Mouse (Mus musculus) layer of hippocampus, postnatal 25 days (tissue): ENCODE measurements at regions not wholly inside any gene's neighbourhood (a gene's known extent, or its start where the extent isn't known, plus 50 kb on each side); places are given as distances from the start of the nearest gene placed in this dataset.

Source experiments
- DNase-seq, 2 experiments: peaks; one replicate each; pipeline ENCODE4 v3.0.0; 2022; ENCODE audit warnings: mixed read lengths in 2 of 2, low spot score in 1 of 2; ENCODE audit errors: extremely low spot score in 1 of 2

DNA sequence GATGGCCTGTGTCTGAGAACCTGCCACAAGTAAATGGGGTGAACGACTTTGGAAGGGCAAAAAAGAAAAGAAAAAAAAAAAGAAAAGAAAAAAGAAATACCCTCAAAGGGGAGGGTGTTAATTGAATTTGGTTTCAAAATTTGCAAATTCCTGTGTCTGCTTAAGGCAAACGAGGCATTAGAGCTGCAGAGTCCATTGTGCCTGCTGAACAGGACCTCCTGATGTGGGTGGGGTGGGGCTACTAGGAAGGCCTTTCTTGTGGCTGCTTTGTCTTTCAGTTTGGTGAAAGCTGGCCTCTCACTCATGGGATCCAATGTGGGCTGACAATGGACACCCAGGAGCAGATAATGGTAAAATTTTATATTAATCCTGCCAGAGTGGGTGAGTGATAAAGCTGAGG lies 366.3 kb upstream of the Jarid2 start:
- no peak for DNase-seq

GRCm38 (mm10) chr13:44369301-44369700 lies 360.0 kb upstream of the Jarid2 start:
- DNase-seq, result no peak

GRCm38 (mm10) chr13:44372361-44372877 lies 356.9 kb upstream of the Jarid2 start:
- no peak for DNase-seq

DNA sequence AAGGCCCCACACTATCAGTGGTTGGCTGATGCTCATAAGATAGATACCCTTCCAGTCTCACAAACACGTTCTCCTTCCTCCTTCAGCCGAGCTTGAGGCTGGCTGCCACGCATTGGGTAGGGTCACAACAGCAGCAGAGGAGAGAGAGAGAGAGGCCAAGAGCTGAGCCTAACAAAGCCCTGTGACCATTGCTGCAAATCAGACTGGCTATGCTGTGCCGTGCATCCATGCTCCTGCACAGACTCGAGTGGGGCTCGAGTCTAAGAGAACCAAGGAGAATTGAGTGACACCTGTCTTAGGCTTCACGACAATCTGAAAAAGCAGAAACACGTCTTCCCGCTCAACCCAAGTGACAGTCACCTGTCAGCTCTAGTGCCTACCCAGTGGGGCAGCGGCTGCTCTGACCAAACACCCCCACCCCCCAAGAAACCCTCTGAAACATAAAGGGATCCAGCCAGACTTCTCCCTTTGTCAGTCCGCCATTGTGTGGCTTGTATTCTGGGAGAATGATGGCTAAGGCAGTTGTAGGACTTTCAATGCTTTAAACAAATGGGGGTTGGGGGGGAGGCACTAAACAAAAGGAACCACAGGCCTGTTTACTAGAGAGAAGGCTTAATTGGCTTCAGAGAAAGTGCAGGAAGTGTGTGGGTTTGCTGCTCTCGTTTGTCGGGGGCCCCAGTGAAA lies 353.7 kb upstream of the Jarid2 start:
- DNase-seq, result no peak

GRCm38 (mm10) chr13:44376160-44376488 lies 353.1 kb upstream of the Jarid2 start:
- DNase-seq, result no peak

GRCm38 (mm10) chr13:44381721-44382450 lies 347.4 kb upstream of the Jarid2 start:
- no peak for DNase-seq

DNA sequence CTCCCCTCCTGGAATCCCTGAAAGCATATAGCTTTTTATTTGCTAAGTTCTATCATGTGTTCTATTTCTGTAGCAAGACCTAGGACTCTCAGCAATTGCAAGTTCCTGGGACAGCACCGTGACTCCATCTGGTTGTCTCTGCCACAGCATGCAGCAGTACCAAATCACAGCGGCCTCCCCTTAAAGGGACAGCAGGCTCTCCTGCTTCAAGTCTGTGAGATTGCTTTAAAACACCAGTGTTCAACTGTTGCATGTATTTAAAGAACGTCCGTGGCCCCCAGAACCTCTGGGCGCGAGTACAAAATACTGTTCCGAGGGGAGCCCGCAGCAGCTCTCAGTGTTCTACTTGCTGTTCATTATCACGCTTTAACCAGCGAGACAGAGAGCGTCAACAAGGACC lies 346.0 kb upstream of the Jarid2 start:
- DNase-seq, result peak in 1 of 2 experiments; percentile 5

GRCm38 (mm10) chr13:44386767-44387166 lies 342.5 kb upstream of the Jarid2 start:
- no peak for DNase-seq

DNA sequence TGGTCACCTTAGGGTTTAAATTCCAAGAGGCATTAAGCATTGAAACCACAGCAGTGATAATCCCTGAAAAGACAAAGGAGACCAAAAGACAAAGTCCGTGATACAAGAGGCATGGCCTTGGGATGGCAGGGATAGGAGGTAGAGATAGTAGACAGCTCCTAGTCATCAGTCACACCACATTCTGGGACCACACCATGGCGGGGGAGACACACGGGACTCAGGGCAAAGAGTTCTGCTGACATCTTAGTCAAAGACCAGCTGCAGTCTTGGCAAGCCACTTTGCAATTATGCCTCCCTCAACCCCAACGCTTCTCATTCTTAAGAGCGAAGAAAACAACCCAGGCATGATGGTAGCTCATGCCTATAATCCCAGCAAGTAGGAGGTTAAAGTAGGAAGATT lies 339.6 kb upstream of the Jarid2 start:
- DNase-seq, result no peak

DNA sequence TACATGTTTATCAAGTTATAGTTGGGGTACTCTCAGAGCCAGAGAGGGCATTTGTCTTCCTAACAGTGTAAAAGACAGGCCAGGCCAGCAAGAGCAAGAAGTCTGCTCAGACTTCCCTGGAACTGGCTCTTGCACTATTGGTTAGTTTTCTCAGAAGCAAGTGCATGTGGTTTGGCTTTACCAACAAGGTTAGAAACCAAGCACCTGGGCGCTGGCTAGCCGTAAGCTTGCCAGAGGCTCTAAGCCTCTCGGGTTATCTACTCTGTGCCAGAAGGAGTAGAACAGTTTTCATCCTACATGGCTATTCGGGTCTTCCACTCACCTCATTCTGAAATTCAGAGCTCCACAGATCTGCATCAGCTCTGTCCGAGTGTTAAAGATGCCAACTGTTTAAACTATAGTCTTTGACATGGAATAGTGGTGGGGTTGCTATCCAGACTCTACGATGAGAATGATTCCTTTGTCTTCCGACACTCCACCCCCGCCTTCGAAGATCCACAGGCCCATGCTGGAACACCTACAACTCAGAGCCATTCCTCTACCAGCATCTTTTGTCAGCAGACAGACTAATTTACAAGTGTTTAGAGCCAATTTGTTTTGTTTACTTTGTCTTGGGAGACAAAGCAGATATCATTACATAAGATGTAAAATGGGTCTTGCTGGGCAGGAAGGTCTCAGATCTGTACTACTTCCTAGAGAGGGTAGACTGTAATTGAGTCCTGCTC lies 338.4 kb upstream of the Jarid2 start:
- DNase-seq, result no peak

DNA sequence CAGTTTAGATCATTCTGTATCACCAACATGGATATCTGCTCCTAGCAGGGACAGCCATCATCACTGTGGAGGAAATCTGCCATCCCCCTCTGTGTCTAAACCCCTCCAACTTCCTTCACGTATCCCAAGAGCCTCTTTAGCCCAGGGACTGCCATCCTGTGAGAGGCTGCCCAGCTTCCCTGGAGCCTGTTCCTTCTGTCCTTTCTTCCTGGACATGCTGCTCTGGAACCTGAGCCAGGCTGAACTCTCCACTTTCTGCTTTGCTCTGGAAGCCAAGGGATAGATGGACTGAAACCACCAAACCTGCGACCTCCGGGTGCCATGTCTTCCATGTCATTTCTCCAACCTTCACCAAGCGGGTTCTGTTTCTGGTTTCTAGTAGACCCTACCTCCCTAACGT lies 335.3 kb upstream of the Jarid2 start:
- DNase-seq, result no peak

DNA sequence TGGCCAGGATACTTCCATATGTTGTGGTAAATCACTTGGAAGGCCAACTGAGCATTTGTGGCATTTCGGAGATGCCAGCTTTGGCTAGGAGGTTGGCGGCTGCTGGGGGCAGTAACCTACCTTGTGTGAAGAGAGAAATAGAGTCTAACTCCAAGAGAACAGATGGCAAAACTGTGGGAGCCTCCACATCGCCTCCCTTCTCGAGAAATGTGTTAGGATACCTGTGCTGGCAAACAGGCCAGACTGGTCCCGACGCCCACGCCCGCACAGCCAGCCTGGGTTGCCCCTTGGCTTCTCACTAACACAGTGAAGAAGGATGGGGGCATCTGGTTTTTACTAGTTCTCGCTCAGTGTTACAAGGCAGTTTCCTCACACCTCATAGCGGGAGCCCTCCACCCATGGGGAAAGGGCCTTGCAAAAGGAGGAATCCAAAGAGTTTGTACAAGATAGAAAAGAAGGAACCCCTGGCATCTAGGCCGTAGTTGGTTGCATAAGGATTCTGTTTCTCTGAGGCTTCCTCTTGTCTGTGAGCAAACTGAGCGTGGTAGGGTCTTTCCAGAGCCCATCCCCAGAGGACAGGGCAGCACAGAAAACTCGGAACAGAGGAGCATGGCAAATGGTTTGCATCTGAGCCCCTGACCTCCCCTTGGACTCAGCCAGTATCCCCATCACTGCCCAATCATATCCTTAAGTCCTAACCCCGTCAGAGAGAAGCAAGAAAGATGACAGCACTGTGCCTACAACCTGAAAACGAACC lies 330.5 kb upstream of the Jarid2 start:
- DNase-seq, result no peak

- DNase-seq, result no peak
Observed at GRCm38 (mm10) chr13:44399370-44399685, 329.9 kb upstream of the Jarid2 start.

DNA sequence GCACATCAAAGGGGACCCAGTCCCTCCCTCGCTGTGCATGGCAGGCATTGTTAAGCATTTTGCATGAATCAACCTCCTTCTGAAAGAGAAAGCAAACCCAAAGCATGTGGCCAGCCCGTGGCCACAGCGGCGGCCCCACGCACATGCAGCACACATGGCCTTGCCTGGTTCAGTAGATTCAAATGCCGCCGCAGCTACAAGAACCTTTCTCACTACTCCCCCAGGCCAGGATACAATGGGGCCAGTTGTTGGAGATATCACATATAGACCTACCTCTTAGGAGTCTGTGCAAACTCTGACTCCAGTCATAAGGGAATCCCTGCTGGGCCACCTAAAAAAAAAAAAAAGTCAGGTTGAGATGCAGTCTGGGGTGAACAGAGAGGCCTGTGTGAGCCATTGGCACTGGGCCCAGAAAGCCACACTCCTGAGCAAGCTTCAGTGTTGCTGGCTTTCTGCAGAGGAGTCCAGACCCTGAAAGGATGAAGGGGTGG lies 329.4 kb upstream of the Jarid2 start:
- DNase-seq, result no peak

DNA sequence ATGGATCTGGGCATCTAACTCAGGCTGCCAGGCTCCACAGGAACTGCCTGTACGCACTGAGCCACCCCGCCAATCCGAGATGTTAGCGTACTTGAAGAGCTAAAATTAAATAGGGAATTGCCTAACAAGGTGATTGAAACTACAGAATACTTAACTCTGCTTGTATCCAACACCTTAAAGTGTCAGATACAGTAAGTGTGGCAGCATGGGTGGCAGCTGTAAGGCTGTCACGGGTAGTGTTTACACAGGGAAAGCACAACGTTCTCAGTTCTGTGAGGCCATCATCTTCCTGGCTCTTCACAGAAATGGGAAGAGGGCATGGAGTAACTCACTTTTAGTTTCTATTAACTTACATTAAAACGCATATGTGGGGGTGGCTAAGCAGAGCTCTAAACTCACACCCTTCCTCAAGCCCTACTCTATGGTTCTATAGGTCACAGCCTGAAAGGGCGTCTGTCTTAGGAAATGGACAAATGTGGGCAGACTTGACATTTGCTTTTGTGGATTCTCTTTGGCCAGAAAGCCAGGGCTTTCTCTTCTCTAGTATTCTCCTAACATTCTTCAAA lies 325.2 kb upstream of the Jarid2 start:
- no peak for DNase-seq

DNA sequence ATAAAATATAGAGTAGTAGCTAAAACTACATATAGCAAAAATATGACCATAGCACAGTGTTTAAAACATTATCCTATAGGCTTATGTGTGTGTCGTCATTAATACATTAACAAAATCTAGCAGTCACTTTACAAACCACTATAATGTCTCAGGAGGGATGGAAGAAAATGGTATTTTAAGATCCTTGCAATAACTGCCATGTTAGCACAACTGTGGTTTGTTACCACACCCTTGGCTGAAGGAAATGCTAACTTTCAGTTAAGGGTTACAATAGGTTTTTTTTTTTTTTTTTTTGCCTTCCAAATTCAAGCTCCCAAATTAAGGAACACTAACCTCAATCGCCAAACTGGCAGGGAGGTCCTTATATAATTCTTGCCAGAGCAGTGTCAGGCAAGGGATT lies 322.0 kb upstream of the Jarid2 start:
- no peak for DNase-seq

DNA sequence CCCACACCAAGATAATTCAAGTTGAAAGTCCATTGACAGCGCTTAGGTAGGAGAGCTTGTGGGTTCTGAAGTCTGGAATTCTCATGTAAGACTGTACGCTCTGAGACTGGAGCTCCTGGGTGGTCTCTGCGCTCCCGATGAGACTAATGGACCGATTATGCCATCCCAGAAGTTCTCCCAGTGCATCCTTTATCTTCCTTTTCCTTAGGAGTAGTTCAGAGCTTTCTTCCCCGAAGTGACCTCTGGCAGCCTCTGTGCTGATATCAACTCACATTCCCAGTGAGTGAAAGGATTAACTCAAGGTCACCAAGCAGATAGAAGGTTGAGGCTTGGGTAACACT lies 320.7 kb upstream of the Jarid2 start:
- no peak for DNase-seq

DNA sequence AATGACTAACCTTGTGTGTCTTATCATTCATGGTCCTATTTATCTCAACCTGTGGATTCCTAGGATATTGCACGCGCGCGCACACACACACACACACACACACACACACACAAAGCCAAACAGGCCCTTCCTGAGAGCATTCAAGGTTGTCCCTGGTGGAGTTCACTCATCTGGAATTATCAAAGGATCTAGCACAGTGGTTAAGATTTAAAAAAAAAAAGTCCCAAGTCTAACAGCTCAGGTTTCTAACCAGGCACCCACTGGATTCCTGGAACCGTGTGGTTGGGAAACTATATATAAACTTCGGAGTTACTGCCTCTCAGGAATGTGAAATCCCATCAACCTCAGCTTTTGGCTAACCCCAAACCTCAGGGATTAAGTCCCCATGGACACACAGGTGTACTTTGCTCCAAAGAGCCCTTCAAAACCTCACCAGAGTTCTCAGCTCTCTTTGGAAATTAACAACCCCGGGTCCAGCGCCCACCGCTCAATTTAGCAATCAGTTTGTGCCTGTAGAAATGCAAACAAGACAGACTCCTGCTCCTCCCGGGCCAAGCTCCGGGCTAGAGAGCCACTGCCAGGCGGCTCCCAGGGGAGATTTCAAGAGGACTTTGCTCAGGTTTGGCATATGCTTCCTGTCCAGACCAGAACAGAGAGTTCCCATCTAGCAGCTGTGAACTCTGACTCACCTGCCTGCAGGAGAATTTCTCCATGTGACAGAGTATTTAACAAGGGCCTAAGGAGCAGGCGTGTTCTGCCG lies 320.1 kb upstream of the Jarid2 start:
- DNase-seq, result no peak

- no peak for DNase-seq
Observed at GRCm38 (mm10) chr13:44409720-44410047, 319.6 kb upstream of the Jarid2 start.
